Mouse (Mus musculus) hindbrain, embryonic 11.5 days (tissue): ENCODE measurements at regions not wholly inside any gene's neighbourhood (a gene's known extent, or its start where the extent isn't known, plus 50 kb on each side); places are given as distances from the start of the nearest gene placed in this dataset.

ENCODE experiments used
- ATAC-seq: fragments of 200-750 bp; cut with Nextera tagmentation; 2 replicates; pipeline ENCODE4 v1.8.0; 2017; ENCODE audit warnings: mild to moderate bottlenecking, moderate TSS enrichment, moderate library complexity; ENCODE audit not compliant: low FRiP score
- DNase-seq: peaks from one replicate; pipeline ENCODE4 v3.0.0-alpha.2; 2015; ENCODE audit warnings: low spot score
- H3K27ac ChIP-seq: fragments of 300-500 bp; sonication (generic); 2 replicates; pipeline ENCODE4 v1.5.1; 2014; ENCODE audit warnings: mild to moderate bottlenecking, low read depth, low read length
- H3K27me3 ChIP-seq: fragments of 300-500 bp; sonication (generic); 2 replicates; pipeline ENCODE4 v1.6.1; 2014; ENCODE audit warnings: mild to moderate bottlenecking, low read length, moderate library complexity, mixed read lengths; ENCODE audit not compliant: control insufficient read depth, insufficient read depth
- H3K36me3 ChIP-seq: fragments of 300-500 bp; sonication (generic); 2 replicates; pipeline ENCODE4 v1.6.1; 2014; ENCODE audit warnings: mild to moderate bottlenecking, low read length, moderate library complexity, mixed read lengths; ENCODE audit not compliant: control insufficient read depth, insufficient read depth
- H3K4me1 ChIP-seq: fragments of 300-500 bp; sonication (generic); replicated peaks from 2 replicates; pipeline ENCODE4 v1.6.1; 2014; ENCODE audit warnings: low read length, mixed read lengths; ENCODE audit not compliant: control insufficient read depth, insufficient read depth
- H3K4me2 ChIP-seq: fragments of 300-500 bp; sonication (generic); replicated peaks from 2 replicates; pipeline ENCODE4 v1.6.1; 2014; ENCODE audit warnings: mild to moderate bottlenecking, low read depth, low read length
- H3K4me3 ChIP-seq: fragments of 300-500 bp; sonication (generic); 2 replicates; pipeline ENCODE4 v1.5.1; 2014; ENCODE audit warnings: low read depth, low read length
- H3K9ac ChIP-seq: fragments of 300-500 bp; sonication (generic); 2 replicates; pipeline ENCODE4 v1.6.1; 2014; ENCODE audit warnings: low read depth, low read length
- H3K9me3 ChIP-seq: fragments of 300-500 bp; sonication (generic); 2 replicates; pipeline ENCODE4 v1.6.1; 2016; ENCODE audit warnings: low read length; ENCODE audit not compliant: control insufficient read depth
- WGBS: fragments of 180-500 bp; shearing (Covaris S2); extraction: QIAGEN DNeasy Blood & Tissue Kit; methylation state at CpG from one replicate; pipeline ENCODE4 v1.1.7; 2014; 5-methylcytosine and 5-hydroxymethylcytosine counted together

DNA sequence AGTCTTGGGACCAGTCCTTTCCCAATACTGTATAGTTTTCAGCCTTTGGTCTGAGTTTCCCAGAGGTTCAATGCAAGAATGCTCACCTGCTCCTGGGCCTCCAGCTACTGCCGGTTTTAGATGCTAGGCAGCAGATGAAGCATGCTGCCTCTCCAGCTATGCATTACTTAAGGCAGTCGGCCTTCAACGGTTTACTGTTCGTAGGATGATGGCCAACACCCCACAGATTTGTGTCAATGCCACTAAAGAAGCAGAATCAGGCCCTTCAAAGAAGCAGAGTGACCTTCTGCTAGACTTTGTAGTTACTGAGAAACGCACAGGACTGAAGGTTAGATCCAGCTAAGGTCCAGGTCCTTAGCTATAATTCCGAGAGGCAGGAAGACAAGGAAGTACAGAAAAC is 65.0 kb upstream of the Btg3 start:
- Histone ChIP-seq H3K36me3 (no peaks in the 10 kb centered on the region), H3K4me2 (no peak overlapping the region), H3K4me1 (no peaks in the 10 kb centered on the region), H3K4me3 (no peak overlapping the region), H3K27ac (no peak overlapping the region), H3K9ac (no peak overlapping the region), H3K9me3 (no peaks in the 10 kb centered on the region), H3K27me3 (no peaks in the 10 kb centered on the region)
- 91% methylated on average over 6 of the region's 6 CpGs for WGBS
- DNase-seq (no peak), ATAC-seq (no peak)

DNA sequence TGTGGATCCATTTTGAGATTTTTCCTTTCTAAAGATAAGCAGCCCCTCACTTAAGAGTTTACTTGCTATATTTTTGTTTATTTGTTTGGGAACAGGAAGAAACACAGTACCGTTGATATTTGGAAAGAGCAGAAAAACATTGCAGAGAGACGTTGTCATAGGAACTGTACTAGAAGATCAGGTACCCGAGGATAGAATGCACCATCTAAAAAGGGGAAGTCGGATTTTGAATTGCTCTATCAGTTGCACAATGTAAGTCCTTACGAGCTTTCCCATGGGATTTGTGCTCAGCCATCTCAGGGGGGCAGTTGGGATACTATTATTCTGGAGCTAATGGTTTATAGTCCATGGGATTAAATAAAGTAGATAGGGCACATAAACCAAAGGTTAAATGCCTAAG is 58.7 kb upstream of the Btg3 start:
- no peak overlapping the region for H3K4me3 ChIP-seq
- no peak overlapping the region for H3K9ac ChIP-seq
- no peak overlapping the region for H3K4me2 ChIP-seq
- no peaks in the 10 kb centered on the region for H3K36me3 ChIP-seq
- H3K27ac ChIP-seq = no peak overlapping the region
- 85% methylated on average over 5 of the region's 5 CpGs for WGBS
- DNase-seq (no peak), ATAC-seq (no peak)
- H3K4me1 ChIP-seq = no peaks in the 10 kb centered on the region
- no peaks in the 10 kb centered on the region for H3K27me3 ChIP-seq
- H3K9me3 ChIP-seq = no peaks in the 10 kb centered on the region

DNA sequence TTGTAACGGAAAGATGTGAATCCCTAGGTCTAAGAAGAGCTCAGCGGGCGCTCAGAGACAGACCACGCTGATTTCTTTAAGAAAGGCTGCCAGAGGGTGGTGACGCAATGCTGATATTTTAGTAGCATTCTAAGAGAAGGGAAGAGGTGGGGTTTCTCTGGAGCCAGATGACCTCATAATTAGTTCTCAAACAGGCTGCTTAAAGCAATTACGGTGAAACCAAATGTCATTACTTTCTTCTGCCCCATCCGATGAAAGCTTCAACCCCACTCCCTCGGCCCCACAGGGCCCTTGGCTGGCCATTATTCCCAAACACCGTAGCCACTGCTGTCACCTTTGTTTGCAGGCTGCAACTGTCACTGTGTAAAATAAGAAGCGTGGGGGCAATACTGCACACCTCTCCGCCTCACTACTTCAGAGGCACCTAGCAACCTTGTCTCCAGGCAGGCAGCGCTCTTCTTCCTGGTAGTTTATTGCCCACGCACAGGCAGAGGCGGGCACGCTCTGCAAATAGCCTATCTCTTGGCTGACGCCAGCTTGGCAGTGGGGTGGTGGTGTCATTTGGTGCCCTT is 50.6 kb upstream of the Btg3 start:
- ATAC-seq = no peak
- H3K27ac ChIP-seq = no peak overlapping the region
- no peaks in the 10 kb centered on the region for H3K4me1 ChIP-seq
- no peak overlapping the region for H3K4me2 ChIP-seq
- H3K9me3 ChIP-seq = no peaks in the 10 kb centered on the region
- no peak overlapping the region for H3K4me3 ChIP-seq
- no peaks in the 10 kb centered on the region for H3K36me3 ChIP-seq
- H3K27me3 ChIP-seq = no peaks in the 10 kb centered on the region
- no peak overlapping the region for H3K9ac ChIP-seq
- WGBS = 54% methylated on average over 16 of the region's 16 CpGs
- peak; percentile 18 for DNase-seq
